Mouse (Mus musculus): ENCODE measurements around the gene Cdk9. TPM values are rescaled to one million over a fixed set of nuclear protein-coding genes. Genes with fewer than 3 reads are reported as not detected.
A peak's percentile ranks its signal among the peaks of the same experiment; 100 is the strongest.

The Cdk9 gene
- total RNA-seq, 1 experiment: 68.0 TPM

DNA sequence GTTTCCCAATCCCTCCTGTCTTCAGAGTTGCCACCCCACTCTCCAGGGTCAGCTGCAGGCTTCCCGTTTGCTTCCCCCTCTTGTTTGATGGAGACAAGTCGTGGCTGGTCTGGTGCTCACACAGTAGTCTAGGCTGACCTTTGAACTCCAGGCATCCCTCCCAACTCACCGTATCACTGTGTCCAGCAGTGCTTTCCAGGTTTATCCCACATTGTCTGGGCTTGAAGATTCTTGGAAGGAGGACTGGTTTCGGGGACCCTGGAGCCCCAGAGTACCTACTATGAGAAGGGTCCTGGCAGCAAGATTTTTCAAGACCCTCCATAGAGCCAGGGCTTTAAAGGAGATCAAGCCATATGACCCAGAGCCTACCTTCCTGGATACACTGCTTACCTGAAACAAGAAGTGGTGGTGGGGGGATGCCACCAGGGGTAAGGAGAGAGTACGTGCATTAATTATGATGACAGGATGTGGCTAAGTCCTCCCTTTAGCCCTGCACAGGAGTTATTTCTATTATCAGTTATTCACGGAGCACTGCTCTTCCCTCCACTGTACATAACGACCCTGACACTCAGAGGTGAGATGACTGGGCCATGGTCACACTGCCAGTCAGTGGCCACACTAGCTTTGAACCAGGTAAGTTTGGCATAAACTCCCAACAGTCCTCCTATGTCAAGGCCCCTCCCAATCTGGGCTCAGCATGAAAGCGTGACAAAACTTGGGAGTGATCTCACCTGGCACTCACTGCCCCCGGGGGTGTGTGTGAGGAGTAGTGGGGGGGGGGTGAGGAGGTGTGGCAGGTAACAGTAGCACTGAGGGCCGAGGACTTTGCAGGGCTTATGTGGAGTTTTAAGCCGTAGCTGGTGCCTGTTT is 1.5 kb upstream of the Cdk9 start:
- no peaks in the 10 kb centered on the region for H3K9me3 ChIP-seq (ENCODE audit: control insufficient read depth, insufficient read depth, low read depth, low read length)
- H3K9ac ChIP-seq (ENCODE audit: insufficient read depth, low read depth, low read length, poor library complexity, severe bottlenecking): peak overlapping the region; percentile 74
- in situ Hi-C loops (cut with MboI; ENCODE audit: low sequenced_read_pairs in 2 of 2, unreplicated experiment in 2 of 2): no loop called here
- H3K27ac ChIP-seq (ENCODE audit: insufficient read depth, low read depth, low read length, poor library complexity, severe bottlenecking): peak overlapping the region; percentile 57; the same call in 1 of the 2 replicates
- TF ChIP-seq HCFC1 (IDR thresholded peaks at IDR 0.05; ENCODE audit: borderline replicate concordance, insufficient read depth, low read length) (no peak), ZNF384 (IDR thresholded peaks at IDR 0.05; ENCODE audit: low read depth, low read length) (no peak), MAFK (IDR thresholded peaks at IDR 0.05; ENCODE audit: insufficient read depth, low read depth, low read length) (no peak), CHD2 (IDR thresholded peaks at IDR 0.05; ENCODE audit: low read depth, low read length) (no peak), ZC3H11A (IDR thresholded peaks at IDR 0.05; ENCODE audit: borderline replicate concordance, low read depth, low read length) (no peak)
- H3K36me3 ChIP-seq (ENCODE audit: control insufficient read depth, insufficient read depth, low read length, poor library complexity, severe bottlenecking): peaks cover 16% of the 10 kb centered on the region
- H3K4me3 ChIP-seq (ENCODE audit: insufficient read depth in 1 of 2, low read depth in 1 of 2, low read length in 2 of 2, poor library complexity in 1 of 2, severe bottlenecking in 1 of 2): no peak overlapping the region
- no peak for DNase-seq (ENCODE audit: low read depth, low spot score)
- peaks cover 5 to 17% of the 10 kb centered on the region in 2 experiments; a peak in 3 of 4 replicates for H3K4me1 ChIP-seq (ENCODE audit: control insufficient read depth in 2 of 2, insufficient read depth in 2 of 2, low read length in 2 of 2, poor library complexity in 1 of 2)

DNA sequence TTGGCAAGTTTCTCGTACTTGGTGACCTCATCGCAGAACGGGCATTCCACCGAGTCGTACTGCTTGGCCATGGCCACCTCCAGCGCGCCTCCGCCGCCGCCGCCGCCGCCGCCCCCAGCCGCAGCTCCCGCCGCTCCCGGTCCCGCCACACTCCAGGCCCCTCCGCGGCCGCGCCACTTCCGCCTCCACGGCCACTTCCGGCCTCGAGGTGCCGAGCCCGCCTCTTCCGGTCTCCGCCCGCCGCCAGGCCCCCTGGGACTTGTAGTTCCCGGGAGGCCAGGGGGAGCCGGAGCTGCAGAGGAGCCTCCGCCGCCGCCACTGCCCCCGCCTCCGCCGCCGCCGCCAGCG is 316 bp downstream of the Cdk9 start:
- Histone ChIP-seq H3K9me3 (ENCODE audit: control insufficient read depth, insufficient read depth, low read depth, low read length) (no peaks in the 10 kb centered on the region), H3K36me3 (ENCODE audit: control insufficient read depth, insufficient read depth, low read length, poor library complexity, severe bottlenecking) (peaks cover 32% of the 10 kb centered on the region), H3K27ac (ENCODE audit: insufficient read depth, low read depth, low read length, poor library complexity, severe bottlenecking) (peak overlapping the region; percentile 87), H3K9ac (ENCODE audit: insufficient read depth, low read depth, low read length, poor library complexity, severe bottlenecking) (peak overlapping the region; percentile 97), H3K4me3 (ENCODE audit: insufficient read depth in 1 of 2, low read depth in 1 of 2, low read length in 2 of 2, poor library complexity in 1 of 2, severe bottlenecking in 1 of 2) (peak overlapping the region; percentile 95 to 99), H3K4me1 (ENCODE audit: control insufficient read depth in 2 of 2, insufficient read depth in 2 of 2, low read length in 2 of 2, poor library complexity in 1 of 2) (peaks cover 5 to 19% of the 10 kb centered on the region in 2 experiments; a peak in 3 of 4 replicates)
- no peak for TF ChIP-seq CHD2 (IDR thresholded peaks at IDR 0.05; ENCODE audit: low read depth, low read length)
- peak; percentile 93 for TF ChIP-seq HCFC1 (IDR thresholded peaks at IDR 0.05; ENCODE audit: borderline replicate concordance, insufficient read depth, low read length)
- no peak for TF ChIP-seq MAFK (IDR thresholded peaks at IDR 0.05; ENCODE audit: insufficient read depth, low read depth, low read length)
- in situ Hi-C loops (cut with MboI; ENCODE audit: low sequenced_read_pairs in 2 of 2, unreplicated experiment in 2 of 2): no loop called here
- DNase-seq (ENCODE audit: low read depth, low spot score): peak; percentile 83

DNA sequence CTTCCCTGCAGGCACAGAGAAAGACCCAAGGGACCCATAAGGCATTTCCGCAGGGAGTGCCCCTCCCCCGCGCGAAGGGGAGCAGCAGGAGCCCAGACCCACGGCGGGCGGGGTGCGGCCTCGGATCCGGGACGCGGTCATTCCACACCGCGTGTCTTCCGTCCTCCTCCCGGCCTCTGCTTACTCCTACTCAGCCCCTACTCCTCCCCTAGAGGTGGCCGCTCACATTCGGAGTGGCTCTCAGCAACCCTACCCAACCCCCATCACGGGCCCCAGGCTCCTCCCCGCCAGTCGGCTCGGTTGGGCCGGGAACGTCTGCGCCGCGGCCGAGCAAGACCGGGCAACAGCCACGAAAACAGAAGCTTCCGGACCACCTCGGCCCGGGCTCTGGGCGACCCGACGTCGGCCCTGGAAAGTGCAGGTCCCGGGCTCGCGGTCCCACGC is 746 bp downstream of the Cdk9 start:
- peak overlapping the region; percentile 95 to 99 for H3K4me3 ChIP-seq (ENCODE audit: insufficient read depth in 1 of 2, low read depth in 1 of 2, low read length in 2 of 2, poor library complexity in 1 of 2, severe bottlenecking in 1 of 2)
- H3K27ac ChIP-seq (ENCODE audit: insufficient read depth, low read depth, low read length, poor library complexity, severe bottlenecking): peak overlapping the region; percentile 87
- peak overlapping the region; percentile 97 for H3K9ac ChIP-seq (ENCODE audit: insufficient read depth, low read depth, low read length, poor library complexity, severe bottlenecking)
- no peak for DNase-seq (ENCODE audit: low read depth, low spot score)
- no peak for TF ChIP-seq ZC3H11A (IDR thresholded peaks at IDR 0.05; ENCODE audit: borderline replicate concordance, low read depth, low read length)
- no peak for TF ChIP-seq ZNF384 (IDR thresholded peaks at IDR 0.05; ENCODE audit: low read depth, low read length)
- TF ChIP-seq CHD2 (IDR thresholded peaks at IDR 0.05; ENCODE audit: low read depth, low read length): no peak
- TF ChIP-seq HCFC1 (IDR thresholded peaks at IDR 0.05; ENCODE audit: borderline replicate concordance, insufficient read depth, low read length): no peak
- no peak for TF ChIP-seq MAFK (IDR thresholded peaks at IDR 0.05; ENCODE audit: insufficient read depth, low read depth, low read length)
- H3K36me3 ChIP-seq (ENCODE audit: control insufficient read depth, insufficient read depth, low read length, poor library complexity, severe bottlenecking): peaks cover 35% of the 10 kb centered on the region
- in situ Hi-C loops (cut with MboI; ENCODE audit: low sequenced_read_pairs in 2 of 2, unreplicated experiment in 2 of 2): no loop called here
- peaks cover 5 to 19% of the 10 kb centered on the region in 2 experiments; a peak in 3 of 4 replicates for H3K4me1 ChIP-seq (ENCODE audit: control insufficient read depth in 2 of 2, insufficient read depth in 2 of 2, low read length in 2 of 2, poor library complexity in 1 of 2)
- no peaks in the 10 kb centered on the region for H3K9me3 ChIP-seq (ENCODE audit: control insufficient read depth, insufficient read depth, low read depth, low read length)

- no peak for DNase-seq (ENCODE audit: low read depth, low spot score)
- TF ChIP-seq CHD2 (IDR thresholded peaks at IDR 0.05; ENCODE audit: low read depth, low read length) (no peak), ZC3H11A (IDR thresholded peaks at IDR 0.05; ENCODE audit: borderline replicate concordance, low read depth, low read length) (no peak), HCFC1 (IDR thresholded peaks at IDR 0.05; ENCODE audit: borderline replicate concordance, insufficient read depth, low read length) (no peak), ZNF384 (IDR thresholded peaks at IDR 0.05; ENCODE audit: low read depth, low read length) (no peak)
- in situ Hi-C loops (cut with MboI; ENCODE audit: low sequenced_read_pairs in 2 of 2, unreplicated experiment in 2 of 2): no loop called here
- Histone ChIP-seq H3K4me1 (ENCODE audit: control insufficient read depth in 2 of 2, insufficient read depth in 2 of 2, low read length in 2 of 2, poor library complexity in 1 of 2) (peaks cover 5 to 19% of the 10 kb centered on the region in 2 experiments; a peak in 3 of 4 replicates), H3K9me3 (ENCODE audit: control insufficient read depth, insufficient read depth, low read depth, low read length) (no peaks in the 10 kb centered on the region), H3K27ac (ENCODE audit: insufficient read depth, low read depth, low read length, poor library complexity, severe bottlenecking) (peak overlapping the region; percentile 87), H3K36me3 (ENCODE audit: control insufficient read depth, insufficient read depth, low read length, poor library complexity, severe bottlenecking) (peaks cover 42% of the 10 kb centered on the region), H3K4me3 (ENCODE audit: insufficient read depth in 1 of 2, low read depth in 1 of 2, low read length in 2 of 2, poor library complexity in 1 of 2, severe bottlenecking in 1 of 2) (peak overlapping the region; percentile 95 to 99), H3K9ac (ENCODE audit: insufficient read depth, low read depth, low read length, poor library complexity, severe bottlenecking) (peak overlapping the region; percentile 97)
Observed at GRCm38 (mm10) chr2:32711301-32712056, 1.4 kb downstream of the Cdk9 start.
